Mouse (Mus musculus) heart, embryonic 15.5 days (tissue): ENCODE results near the gene Scn4a. TPM values are rescaled to one million over a fixed set of nuclear protein-coding genes. Genes with fewer than 3 reads are reported as not detected.

Source experiments
- ATAC-seq: fragments of 200-750 bp; cut with Nextera tagmentation; replicated peaks from 2 replicates; pipeline ENCODE4 v1.8.0; 2017; ENCODE audit warnings: low read depth, moderate TSS enrichment; ENCODE audit not compliant: insufficient number of reproducible peaks, insufficient read depth, low FRiP score
- H3K27ac ChIP-seq: fragments of 300-500 bp; sonication (generic); 2 replicates; pipeline ENCODE4 v1.5.1; 2015; ENCODE audit warnings: mild to moderate bottlenecking, inconsistent platforms
- H3K27me3 ChIP-seq: fragments of 300-500 bp; sonication (generic); 2 replicates; pipeline ENCODE4 v1.6.1; 2015; ENCODE audit warnings: inconsistent platforms
- H3K36me3 ChIP-seq: fragments of 300-500 bp; sonication (generic); 2 replicates; pipeline ENCODE4 v1.6.1; 2015; ENCODE audit warnings: mild to moderate bottlenecking, inconsistent platforms
- H3K4me1 ChIP-seq: fragments of 300-500 bp; sonication (generic); replicated peaks from 2 replicates; pipeline ENCODE4 v1.6.1; 2015; ENCODE audit warnings: inconsistent platforms
- H3K4me2 ChIP-seq: fragments of 300-500 bp; sonication (generic); 2 replicates; pipeline ENCODE4 v1.6.1; 2015; ENCODE audit warnings: inconsistent platforms, mild to moderate bottlenecking, moderate library complexity
- H3K4me3 ChIP-seq: fragments of 300-500 bp; sonication (generic); 2 replicates; pipeline ENCODE4 v1.5.1; 2015; ENCODE audit warnings: mild to moderate bottlenecking, inconsistent platforms
- H3K9ac ChIP-seq: fragments of 300-500 bp; sonication (generic); 2 replicates; pipeline ENCODE4 v1.6.1; 2015; ENCODE audit warnings: mild to moderate bottlenecking, inconsistent platforms
- H3K9me3 ChIP-seq: fragments of 300-500 bp; sonication (generic); replicated peaks from 2 replicates; pipeline ENCODE4 v1.6.1; 2016; ENCODE audit warnings: inconsistent platforms
- WGBS: fragments of 180-500 bp; shearing (Covaris S2); methylation state at CpG from one replicate; pipeline ENCODE4 v1.1.7; 2015; ENCODE audit warnings: mixed read lengths; 5-methylcytosine and 5-hydroxymethylcytosine counted together
- polyA plus RNA-seq: library from polyadenylated mRNA; unstranded; fragments of >200 nt; fragmentation: Nextera tagmentation; extraction: Ambion mirVana; gene quantifications from 2 replicates; pipeline ENCODE4 v1.2.1, GENCODE M21; 2015

The Scn4a gene
- polyA plus RNA-seq, 1 experiment from 2014 or later: 0.06 TPM

- H3K9me3 ChIP-seq: 0 out of 2 replicates have a peak, but pooled peaks cover 3% of the 10 kb centered on the region
- ATAC-seq: peak; percentile 67; the same call in 1 of the 2 replicates
- H3K36me3 ChIP-seq: no peaks in the 10 kb centered on the region
- peaks cover 7% of the 10 kb centered on the region; the same call in 1 of the 2 replicates for H3K4me1 ChIP-seq
- H3K27me3 ChIP-seq: no peaks in the 10 kb centered on the region
- no peak overlapping the region for H3K4me2 ChIP-seq
- H3K27ac ChIP-seq: no peak overlapping the region
- H3K4me3 ChIP-seq: no peak overlapping the region
- H3K9ac ChIP-seq: no peak overlapping the region
- 27% methylated on average over 8 of the region's 8 CpGs for WGBS
These were observed 63.7 kb downstream of the Scn4a start for GRCm38 (mm10) chr11:106289369-106289768.

- H3K9me3 ChIP-seq: no peaks in the 10 kb centered on the region
- H3K36me3 ChIP-seq: no peaks in the 10 kb centered on the region
- H3K4me1 ChIP-seq: peaks cover 7% of the 10 kb centered on the region; the same call in 1 of the 2 replicates
- no peak overlapping the region for H3K4me3 ChIP-seq
- H3K4me2 ChIP-seq: no peak overlapping the region
- H3K27ac ChIP-seq: no peak overlapping the region
- H3K9ac ChIP-seq: no peak overlapping the region
- H3K27me3 ChIP-seq: no peaks in the 10 kb centered on the region
- ATAC-seq: no peak
- 62% methylated on average over 11 of the region's 11 CpGs for WGBS
These were observed 66.1 kb downstream of the Scn4a start for GRCm38 (mm10) chr11:106286987-106287386.

GRCm38 (mm10) chr11:106286206-106286605 lies 66.9 kb downstream of the Scn4a start:
- no peaks in the 10 kb centered on the region for H3K36me3 ChIP-seq
- peaks cover 7% of the 10 kb centered on the region; the same call in 1 of the 2 replicates for H3K4me1 ChIP-seq
- ATAC-seq: no peak
- H3K9me3 ChIP-seq: no peaks in the 10 kb centered on the region
- H3K9ac ChIP-seq: no peak overlapping the region
- no peaks in the 10 kb centered on the region for H3K27me3 ChIP-seq
- no peak overlapping the region for H3K4me3 ChIP-seq
- no peak overlapping the region for H3K4me2 ChIP-seq
- 74% methylated on average over 7 of the region's 7 CpGs for WGBS
- no peak overlapping the region for H3K27ac ChIP-seq

GRCm38 (mm10) chr11:106284126-106284525 lies 69.0 kb downstream of the Scn4a start:
- Histone ChIP-seq H3K4me1 (peaks cover 4% of the 10 kb centered on the region; the same call in 1 of the 2 replicates), H3K9ac (no peak overlapping the region), H3K27ac (no peak overlapping the region), H3K9me3 (no peaks in the 10 kb centered on the region), H3K27me3 (no peaks in the 10 kb centered on the region), H3K36me3 (no peaks in the 10 kb centered on the region), H3K4me3 (no peak overlapping the region), H3K4me2 (no peak overlapping the region)
- ATAC-seq: no peak
- WGBS: 49% methylated on average over 8 of the region's 8 CpGs

GRCm38 (mm10) chr11:106283371-106283770 lies 69.7 kb downstream of the Scn4a start:
- Histone ChIP-seq H3K36me3 (no peaks in the 10 kb centered on the region), H3K27me3 (no peaks in the 10 kb centered on the region), H3K4me2 (no peak overlapping the region), H3K4me3 (no peak overlapping the region), H3K9ac (no peak overlapping the region), H3K27ac (no peak overlapping the region), H3K4me1 (peaks cover 4% of the 10 kb centered on the region; the same call in 1 of the 2 replicates), H3K9me3 (no peaks in the 10 kb centered on the region)
- WGBS: 79% methylated on average over 4 of the region's 4 CpGs
- ATAC-seq: no peak

- no peaks in the 10 kb centered on the region for H3K36me3 ChIP-seq
- 68% methylated on average over 6 of the region's 6 CpGs for WGBS
These were observed 70.6 kb downstream of the Scn4a start for GRCm38 (mm10) chr11:106282452-106282851.

GRCm38 (mm10) chr11:106276454-106276853 lies 76.6 kb downstream of the Scn4a start, which contains the start of gene Tcam1:
Tcam1 (plus strand) TSS chr11:106276672.
- no peak within 1 kb of the TSS for H3K27ac ChIP-seq
- no peaks in the 10 kb centered on the region for H3K36me3 ChIP-seq
- 7% methylated on average over 25 of the region's 25 CpGs for WGBS
- no peaks in the 10 kb centered on the region for H3K9me3 ChIP-seq
- H3K4me2 ChIP-seq: peak within 1 kb of the TSS; percentile 59
- ATAC-seq: no peak; the same call in 1 of the 2 replicates
- no peaks in the 10 kb centered on the region for H3K27me3 ChIP-seq
- peaks cover 27% of the 10 kb centered on the region for H3K4me1 ChIP-seq
- no peak within 1 kb of the TSS for H3K9ac ChIP-seq
- peak within 1 kb of the TSS; percentile 17; the same call in 1 of the 2 replicates for H3K4me3 ChIP-seq

More at GRCm38 (mm10) chr11:106282452-106282851, 70.6 kb downstream of the Scn4a start:
- no peaks in the 10 kb centered on the region for H3K9me3 ChIP-seq
- no peaks in the 10 kb centered on the region for H3K27me3 ChIP-seq
- ATAC-seq: no peak
- H3K4me2 ChIP-seq: no peak overlapping the region
- H3K4me3 ChIP-seq: no peak overlapping the region
- H3K27ac ChIP-seq: no peak overlapping the region
- peaks cover 4% of the 10 kb centered on the region; the same call in 1 of the 2 replicates for H3K4me1 ChIP-seq
- no peak overlapping the region for H3K9ac ChIP-seq

- H3K27ac ChIP-seq: peak overlapping the region; percentile 5; the same call in 1 of the 2 replicates
- H3K4me2 ChIP-seq: no peak overlapping the region
- H3K9ac ChIP-seq: no peak overlapping the region
- H3K27me3 ChIP-seq: no peaks in the 10 kb centered on the region
- WGBS: 63% methylated on average over 7 of the region's 7 CpGs
- H3K36me3 ChIP-seq: no peaks in the 10 kb centered on the region
- no peak for ATAC-seq
- no peaks in the 10 kb centered on the region for H3K9me3 ChIP-seq
- H3K4me1 ChIP-seq: peaks cover 39% of the 10 kb centered on the region
- H3K4me3 ChIP-seq: no peak overlapping the region
These were observed 78.1 kb downstream of the Scn4a start for GRCm38 (mm10) chr11:106274971-106275411.

- peaks cover 39% of the 10 kb centered on the region for H3K4me1 ChIP-seq
- WGBS: 79% methylated on average over 1 of the region's 1 CpGs
- no peak overlapping the region for H3K4me2 ChIP-seq
- H3K27me3 ChIP-seq: no peaks in the 10 kb centered on the region
- no peaks in the 10 kb centered on the region for H3K9me3 ChIP-seq
- no peak overlapping the region for H3K9ac ChIP-seq
- H3K36me3 ChIP-seq: no peaks in the 10 kb centered on the region
- no peak for ATAC-seq
- no peak overlapping the region for H3K27ac ChIP-seq
- H3K4me3 ChIP-seq: no peak overlapping the region
These were observed 78.7 kb downstream of the Scn4a start for GRCm38 (mm10) chr11:106274374-106274773.

- H3K4me1 ChIP-seq: peaks cover 45% of the 10 kb centered on the region
- no peak for ATAC-seq
These were observed 79.3 kb downstream of the Scn4a start for GRCm38 (mm10) chr11:106273811-106274210.

GRCm38 (mm10) chr11:106273311-106273684 lies 79.8 kb downstream of the Scn4a start:
- no peaks in the 10 kb centered on the region for H3K9me3 ChIP-seq
- H3K4me1 ChIP-seq: peaks cover 50% of the 10 kb centered on the region
- peak overlapping the region; percentile 87 for H3K4me2 ChIP-seq
- H3K4me3 ChIP-seq: peak overlapping the region; percentile 84
- ATAC-seq: no peak
- no peaks in the 10 kb centered on the region for H3K36me3 ChIP-seq
- peak overlapping the region; percentile 94 for H3K27ac ChIP-seq
- peak overlapping the region; percentile 58 for H3K9ac ChIP-seq
- WGBS: 16% methylated on average over 16 of the region's 16 CpGs
- no peaks in the 10 kb centered on the region for H3K27me3 ChIP-seq

More at GRCm38 (mm10) chr11:106273811-106274210, 79.3 kb downstream of the Scn4a start:
- Histone ChIP-seq H3K27ac (no peak overlapping the region), H3K27me3 (no peaks in the 10 kb centered on the region), H3K9me3 (no peaks in the 10 kb centered on the region), H3K4me2 (peak overlapping the region; percentile 87), H3K9ac (no peak overlapping the region), H3K36me3 (no peaks in the 10 kb centered on the region), H3K4me3 (no peak overlapping the region; the same call in 1 of the 2 replicates)
- WGBS: 91% methylated on average over 6 of the region's 6 CpGs
